Mouse (Mus musculus) thymus, adult 2 months (tissue): Measurements from ENCODE around the gene Cyb5d1. TPM values are rescaled to one million over a fixed set of nuclear protein-coding genes. Genes with fewer than 3 reads are reported as not detected.

Experiments
- DNase-seq: peaks from one replicate; pipeline ENCODE4 v3.0.0; 2021
- H3K27ac ChIP-seq: fragments of 200-500 bp; 2 replicates; pipeline ENCODE4 v1.5.1; 2012; ENCODE audit warnings: low read length, control low read depth; ENCODE audit not compliant: control insufficient read depth, insufficient read depth
- H3K27me3 ChIP-seq: fragments of 200-500 bp; 2 replicates; pipeline ENCODE4 v1.6.1; 2012; ENCODE audit warnings: mild to moderate bottlenecking, low read length, moderate library complexity, mixed read lengths; ENCODE audit not compliant: control insufficient read depth, insufficient read depth
- H3K36me3 ChIP-seq: fragments of 200-500 bp; 2 replicates; pipeline ENCODE4 v1.6.1; 2012; ENCODE audit warnings: mild to moderate bottlenecking, low read length, moderate library complexity; ENCODE audit not compliant: control insufficient read depth, insufficient read depth
- H3K4me1 ChIP-seq: fragments of 200-500 bp; replicated peaks from 2 replicates; pipeline ENCODE4 v1.6.1; 2012; ENCODE audit warnings: low read length; ENCODE audit not compliant: control insufficient read depth, insufficient read depth
- H3K4me3 ChIP-seq: fragments of 200-500 bp; 2 replicates; pipeline ENCODE4 v1.5.1; 2012; ENCODE audit warnings: mild to moderate bottlenecking, low read length, control low read depth, moderate library complexity; ENCODE audit not compliant: control insufficient read depth, insufficient read depth
- CTCF ChIP-seq: fragments of 200-500 bp; IDR thresholded peaks from 2 replicates; pipeline ENCODE4 v1.5.1; 2012; ENCODE audit warnings: mild to moderate bottlenecking, control low read depth, low read length, moderate library complexity, borderline replicate concordance; ENCODE audit not compliant: control insufficient read depth, poor library complexity, insufficient read depth; ENCODE audit errors: extremely low read depth
- POLR2A ChIP-seq: fragments of 200-500 bp; IDR thresholded peaks from 2 replicates; pipeline ENCODE4 v1.6.1; 2012; ENCODE audit warnings: mild to moderate bottlenecking, low read length, control low read depth, moderate library complexity; ENCODE audit not compliant: control insufficient read depth, poor library complexity, insufficient read depth; ENCODE audit errors: extremely low read depth
- WGBS: fragments of 180-500 bp; shearing (Covaris S2); methylation state at CpG from one replicate; pipeline ENCODE4 v1.1.7; 2018; 5-methylcytosine and 5-hydroxymethylcytosine counted together
- polyA plus RNA-seq: library from polyadenylated mRNA; depleted of rRNA; stranded (reverse); fragments of >200 nt; gene quantifications from 2 replicates; pipeline ENCODE4 v1.2.3, GENCODE M21; 2012

The Cyb5d1 gene
- polyA plus RNA-seq, 1 experiment: 37.2 TPM

GRCm38 (mm10) chr11:69416921-69417448, 21.6 kb upstream of the Cyb5d1 start:
- no peak for DNase-seq
- no peaks in the 10 kb centered on the region for H3K36me3 ChIP-seq
- no peaks in the 10 kb centered on the region for H3K27me3 ChIP-seq
- no peak overlapping the region for H3K4me3 ChIP-seq
- H3K4me1 ChIP-seq: peaks cover 66% of the 10 kb centered on the region
- TF ChIP-seq CTCF: no peak
- TF ChIP-seq POLR2A: no peak
- H3K27ac ChIP-seq: peak overlapping the region; percentile 82
- 34% methylated on average over 8 of the region's 8 CpGs for WGBS

GRCm38 (mm10) chr11:69416509-69416908, 21.1 kb upstream of the Cyb5d1 start:
- 3% methylated on average over 4 of the region's 4 CpGs for WGBS
- no peak for DNase-seq
- Histone ChIP-seq H3K27me3 (no peaks in the 10 kb centered on the region), H3K36me3 (no peaks in the 10 kb centered on the region), H3K4me3 (no peak overlapping the region), H3K27ac (peak overlapping the region; percentile 90; the same call in 1 of the 2 replicates), H3K4me1 (peaks cover 69% of the 10 kb centered on the region)
- TF ChIP-seq CTCF (no peak), POLR2A (no peak)

- under 1% methylated on average over 20 of the region's 25 CpGs for WGBS
- TF ChIP-seq CTCF: no peak
- TF ChIP-seq POLR2A: no peak
- DNase-seq: peak; percentile 69
Observed at GRCm38 (mm10) chr11:69415668-69416451, 20.4 kb upstream of the Cyb5d1 start.

GRCm38 (mm10) chr11:69415327-69415667, 19.9 kb upstream of the Cyb5d1 start:
- Histone ChIP-seq H3K27me3 (no peaks in the 10 kb centered on the region), H3K36me3 (no peaks in the 10 kb centered on the region), H3K4me1 (peaks cover 64% of the 10 kb centered on the region), H3K4me3 (peak overlapping the region; percentile 89), H3K27ac (peak overlapping the region; percentile 90)
- no peak for DNase-seq
- WGBS: 2% methylated on average over 3 of the region's 3 CpGs
- TF ChIP-seq CTCF: no peak

More at GRCm38 (mm10) chr11:69415668-69416451, 20.4 kb upstream of the Cyb5d1 start:
- Histone ChIP-seq H3K36me3 (no peaks in the 10 kb centered on the region), H3K4me3 (peak overlapping the region; percentile 89), H3K27me3 (no peaks in the 10 kb centered on the region), H3K4me1 (peaks cover 69% of the 10 kb centered on the region), H3K27ac (peak overlapping the region; percentile 90)

- H3K36me3 ChIP-seq: no peaks in the 10 kb centered on the region
- peak overlapping the region; percentile 90 for H3K27ac ChIP-seq
- no peaks in the 10 kb centered on the region for H3K27me3 ChIP-seq
- H3K4me3 ChIP-seq: peak overlapping the region; percentile 89
- no peak for DNase-seq
- no peak for TF ChIP-seq POLR2A
- H3K4me1 ChIP-seq: peaks cover 59% of the 10 kb centered on the region
- 52% methylated on average over 4 of the region's 4 CpGs for WGBS
Observed at GRCm38 (mm10) chr11:69414421-69415326, 19.2 kb upstream of the Cyb5d1 start.
